Mouse (Mus musculus): ENCODE measurements around the gene Foxn3.

DNA sequence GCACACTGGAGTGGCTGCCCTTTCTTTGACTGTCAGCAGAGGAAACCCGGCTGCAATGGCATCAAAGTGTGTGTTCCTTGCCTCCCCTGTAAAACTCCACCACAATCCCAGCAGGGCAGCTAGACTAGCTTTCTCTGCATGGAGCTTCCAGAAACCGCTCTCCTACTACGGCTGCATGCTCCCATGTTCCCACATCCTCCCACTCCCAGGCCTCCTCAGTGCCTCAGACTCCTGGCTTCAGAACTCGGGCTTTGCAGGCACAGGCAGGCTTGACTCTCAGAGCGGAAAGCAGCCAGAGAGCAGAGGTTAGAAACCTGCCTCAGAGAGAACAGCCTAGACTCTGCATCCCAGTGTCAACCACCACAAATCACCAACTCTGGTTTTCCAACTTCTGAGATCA is 147.8 kb downstream of the Foxn3 start:
- TF ChIP-seq CTCF (conservative IDR thresholded peaks at IDR 0.05 in 1 of 2, IDR thresholded peaks at IDR 0.05 in 1 of 2; ENCODE audit: low read depth in 2 of 2, low read length in 2 of 2) (no peak), MAX (IDR thresholded peaks at IDR 0.05; ENCODE audit: low read length) (no peak), BHLHE40 (IDR thresholded peaks at IDR 0.05; ENCODE audit: low read depth, low read length) (no peak), EP300 (IDR thresholded peaks at IDR 0.05; ENCODE audit: low read length) (no peak), JUN (IDR thresholded peaks at IDR 0.05; ENCODE audit: insufficient read depth, low read depth, low read length) (no peak), NELFE (IDR thresholded peaks at IDR 0.05; ENCODE audit: low read depth, low read length) (no peak), USF1 (IDR thresholded peaks at IDR 0.05; ENCODE audit: low read depth, low read length) (no peak), POLR2A (IDR thresholded peaks at IDR 0.05; ENCODE audit: low read depth, low read length) (no peak), ZKSCAN1 (IDR thresholded peaks at IDR 0.05; ENCODE audit: borderline replicate concordance, low read depth, low read length) (no peak), IRF4 (IDR thresholded peaks at IDR 0.05; ENCODE audit: low read depth, low read length) (no peak), KAT2A (IDR thresholded peaks at IDR 0.05; ENCODE audit: insufficient replicate concordance, low read length) (no peak)

Data from CH12.LX (cell line).